ENCODE assay signal across 28 mouse cellular contexts in the genomic region with DNA sequence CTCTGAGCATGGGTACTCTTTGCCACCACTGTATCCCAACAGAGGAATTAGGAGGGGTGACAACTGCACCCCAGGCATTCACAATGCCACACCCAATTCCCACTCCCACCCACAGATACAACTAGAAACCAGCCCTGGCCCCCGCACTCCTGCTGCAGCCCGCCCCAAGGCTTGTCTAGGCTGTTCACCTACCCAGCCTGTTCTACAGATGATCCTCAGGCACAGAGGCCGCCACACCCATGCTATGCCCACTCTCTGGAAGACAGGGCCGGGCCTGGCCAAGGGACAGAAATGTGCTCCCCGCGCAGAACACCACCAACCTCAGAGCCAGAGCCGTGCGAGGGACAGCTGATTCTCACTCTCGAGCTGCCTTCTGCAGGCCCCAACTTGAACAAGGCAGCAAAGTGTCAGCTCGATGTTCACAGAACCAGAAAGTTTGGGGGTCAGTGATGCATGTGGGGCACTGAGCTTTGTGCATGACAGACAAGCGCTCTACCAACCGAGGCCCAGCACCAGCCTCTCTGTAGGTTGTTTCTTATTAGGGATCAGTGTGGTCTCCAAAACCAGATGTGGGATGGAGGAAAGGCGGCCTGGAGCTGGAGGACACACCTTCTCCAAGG. TPM values are rescaled to one million over a fixed set of nuclear protein-coding genes. Genes with fewer than 3 reads are reported as not detected.
DNase-seq lines count a peak whose midpoint lies in the region; ATAC-seq and TF ChIP-seq lines count a peak whose summit lies in the region.
"Had no signal": no experiment of that assay in that cellular context is flagged by ENCODE, and none has a peak within 500 bp of the region (broad histone marks: within the 10 kb centered on the region; RNA-seq: fewer than 3 reads in every experiment).

No protein-coding gene starts in this region.

- H3K4me3 ChIP-seq in E14TG2a.4 (replicated peaks; ENCODE audit: low read length) = peak overlapping the region; percentile 41
- H3K4me3 ChIP-seq in embryonic facial prominence, embryonic 13.5 days = no peak overlapping the region
- H3K4me3 ChIP-seq in limb, embryonic 12.5 days (replicated peaks) = no peak overlapping the region
- no peak overlapping the region for H3K4me3 ChIP-seq in forebrain, embryonic 15.5 days
- no peak overlapping the region for H3K4me3 ChIP-seq in hindbrain, embryonic 13.5 days
- no peak overlapping the region for H3K4me3 ChIP-seq in hindbrain, embryonic 14.5 days (replicated peaks; ENCODE audit: low read length)
- H3K4me3 ChIP-seq: erythroblast, embryonic 14.5 days; forebrain, embryonic 12.5 days; heart, embryonic 10.5 days; heart, embryonic 15.5 days; hindbrain, embryonic 15.5 days; liver, embryonic 13.5 days had no signal

- peak overlapping the region; percentile 48; the same call in 1 of the 2 replicates for H3K27ac ChIP-seq in embryonic facial prominence, embryonic 13.5 days
- peak overlapping the region; percentile 12; the same call in 1 of the 2 replicates for H3K27ac ChIP-seq in limb, embryonic 12.5 days
- H3K27ac ChIP-seq in forebrain, embryonic 15.5 days (replicated peaks) = no peak overlapping the region
- no peak overlapping the region for H3K27ac ChIP-seq in hindbrain, embryonic 13.5 days
- H3K27ac ChIP-seq in hindbrain, embryonic 14.5 days = no peak overlapping the region
- H3K27ac ChIP-seq: forebrain, embryonic 12.5 days; heart, embryonic 10.5 days; heart, embryonic 15.5 days; hindbrain, embryonic 15.5 days; kidney, postnatal 0 days; liver, embryonic 13.5 days; macrophage had no signal

- DNase-seq in retina, postnatal 1 day = peak; percentile 75
- no peak for DNase-seq in hindbrain, embryonic 14.5 days (ENCODE audit: low spot score)
- DNase-seq: adrenal gland, postnatal 14 days; cerebellum, adult 11 months; cerebellum, adult 9-11 months; gastrocnemius, postnatal 14 days; heart, postnatal 4 days; kidney, postnatal 4 days; liver, embryonic 13.5 days; lung, adult 18-20 months; lung, postnatal 10 days; midbrain, embryonic 14.5 days; right cerebral cortex, postnatal 25 days; thymus, adult 2 months; thymus, postnatal 4 days had no signal

- H3K9me3 ChIP-seq in E14TG2a.4 (ENCODE audit: low read length) = no peaks in the 10 kb centered on the region
- H3K9me3 ChIP-seq in embryonic facial prominence, embryonic 13.5 days = no peaks in the 10 kb centered on the region
- H3K9me3 ChIP-seq in limb, embryonic 12.5 days = no peaks in the 10 kb centered on the region
- no peaks in the 10 kb centered on the region for H3K9me3 ChIP-seq in forebrain, embryonic 15.5 days
- H3K9me3 ChIP-seq in hindbrain, embryonic 13.5 days = no peaks in the 10 kb centered on the region
- no peaks in the 10 kb centered on the region for H3K9me3 ChIP-seq in hindbrain, embryonic 14.5 days (ENCODE audit: control insufficient read depth, low read length)
- H3K9me3 ChIP-seq: forebrain, embryonic 12.5 days; heart, embryonic 10.5 days; heart, embryonic 15.5 days; hindbrain, embryonic 15.5 days; liver, embryonic 13.5 days had no signal

- 0 out of 2 replicates have a peak overlapping the region, but pooled peaks have one; percentile 11 for H3K4me2 ChIP-seq in embryonic facial prominence, embryonic 13.5 days
- H3K4me2 ChIP-seq in limb, embryonic 12.5 days = no peak overlapping the region
- no peak overlapping the region for H3K4me2 ChIP-seq in forebrain, embryonic 15.5 days (replicated peaks)
- no peak overlapping the region for H3K4me2 ChIP-seq in hindbrain, embryonic 13.5 days
- H3K4me2 ChIP-seq in hindbrain, embryonic 14.5 days (replicated peaks) = no peak overlapping the region
- H3K4me2 ChIP-seq: forebrain, embryonic 12.5 days; heart, embryonic 15.5 days; hindbrain, embryonic 15.5 days; liver, embryonic 13.5 days had no signal

- H3K36me3 ChIP-seq in E14TG2a.4 (ENCODE audit: insufficient read depth, low read length) = no peaks in the 10 kb centered on the region
- no peaks in the 10 kb centered on the region for H3K36me3 ChIP-seq in embryonic facial prominence, embryonic 13.5 days
- no peaks in the 10 kb centered on the region for H3K36me3 ChIP-seq in limb, embryonic 12.5 days
- no peaks in the 10 kb centered on the region for H3K36me3 ChIP-seq in forebrain, embryonic 15.5 days
- H3K36me3 ChIP-seq in hindbrain, embryonic 13.5 days = no peaks in the 10 kb centered on the region
- no peaks in the 10 kb centered on the region for H3K36me3 ChIP-seq in hindbrain, embryonic 14.5 days (replicated peaks; ENCODE audit: control insufficient read depth, insufficient read depth)
- H3K36me3 ChIP-seq: forebrain, embryonic 12.5 days; heart, embryonic 10.5 days; heart, embryonic 15.5 days; hindbrain, embryonic 15.5 days; liver, embryonic 13.5 days had no signal

- 58% methylated on average over 13 of the region's 13 CpGs for WGBS in embryonic facial prominence, embryonic 13.5 days
- 46% methylated on average over 13 of the region's 13 CpGs for WGBS in limb, embryonic 12.5 days
- WGBS in forebrain, embryonic 15.5 days = 74% methylated on average over 13 of the region's 13 CpGs
- 72% methylated on average over 13 of the region's 13 CpGs for WGBS in hindbrain, embryonic 13.5 days
- WGBS in hindbrain, embryonic 14.5 days = 73% methylated on average over 13 of the region's 13 CpGs

- H3K4me1 ChIP-seq in E14TG2a.4 (replicated peaks; ENCODE audit: low read depth, low read length) = peaks cover 40% of the 10 kb centered on the region
- peaks cover 16% of the 10 kb centered on the region for H3K4me1 ChIP-seq in embryonic facial prominence, embryonic 13.5 days
- peaks cover 21% of the 10 kb centered on the region for H3K4me1 ChIP-seq in limb, embryonic 12.5 days (replicated peaks)
- peaks cover 3% of the 10 kb centered on the region for H3K4me1 ChIP-seq in forebrain, embryonic 15.5 days
- H3K4me1 ChIP-seq in hindbrain, embryonic 13.5 days (replicated peaks) = peaks cover 13% of the 10 kb centered on the region
- H3K4me1 ChIP-seq in hindbrain, embryonic 14.5 days (replicated peaks; ENCODE audit: control insufficient read depth, insufficient read depth, low read length) = peaks cover 5% of the 10 kb centered on the region; the same call in 1 of the 2 replicates

- H3K27me3 ChIP-seq in E14TG2a.4 (ENCODE audit: insufficient read depth, low read length) = peaks cover 41% of the 10 kb centered on the region
- peaks cover 60% of the 10 kb centered on the region for H3K27me3 ChIP-seq in embryonic facial prominence, embryonic 13.5 days
- peaks cover 66% of the 10 kb centered on the region for H3K27me3 ChIP-seq in limb, embryonic 12.5 days
- H3K27me3 ChIP-seq in forebrain, embryonic 15.5 days = peaks cover 42% of the 10 kb centered on the region
- peaks cover 75% of the 10 kb centered on the region for H3K27me3 ChIP-seq in hindbrain, embryonic 13.5 days
- peaks cover 47% of the 10 kb centered on the region for H3K27me3 ChIP-seq in hindbrain, embryonic 14.5 days (ENCODE audit: control insufficient read depth, insufficient read depth, low read length)

- ATAC-seq in embryonic facial prominence, embryonic 13.5 days (ENCODE audit: insufficient number of reproducible peaks, insufficient read depth, low FRiP score, low TSS enrichment, low read depth) = peak; percentile 28; the same call in 1 of the 2 replicates
- no peak for ATAC-seq in limb, embryonic 12.5 days (ENCODE audit: insufficient number of reproducible peaks, insufficient read depth, low FRiP score, low TSS enrichment, low read depth)
- ATAC-seq in forebrain, embryonic 15.5 days (replicated peaks) = no peak
- no peak for ATAC-seq in hindbrain, embryonic 13.5 days (ENCODE audit: low FRiP score)
- ATAC-seq in hindbrain, embryonic 14.5 days (ENCODE audit: low FRiP score) = no peak
- no peak for ATAC-seq in erythroblast, adult 5-6 weeks (replicated peaks; ENCODE audit: low FRiP score, poor library complexity, severe bottlenecking)

- no peak for TF ChIP-seq CTCF in E14TG2a.4 (conservative IDR thresholded peaks at IDR 0.05; ENCODE audit: low read length)

- 0 out of 2 replicates have a peak overlapping the region, but pooled peaks have one; percentile 11 for H3K9ac ChIP-seq in embryonic facial prominence, embryonic 13.5 days
- H3K9ac ChIP-seq in limb, embryonic 12.5 days (replicated peaks) = no peak overlapping the region
- no peak overlapping the region for H3K9ac ChIP-seq in forebrain, embryonic 15.5 days (replicated peaks)
- H3K9ac ChIP-seq in hindbrain, embryonic 13.5 days = no peak overlapping the region
- no peak overlapping the region for H3K9ac ChIP-seq in hindbrain, embryonic 14.5 days
- H3K9ac ChIP-seq: forebrain, embryonic 12.5 days; heart, embryonic 15.5 days; hindbrain, embryonic 15.5 days; liver, embryonic 13.5 days had no signal

RNA-seq across cellular contexts. Expression of gene S1pr5, which starts 3.0 kb away (rescaled TPM):
- polyA plus RNA-seq in embryonic facial prominence, embryonic 13.5 days (2015; fragmentation: Nextera tagmentation; extraction: Ambion mirVana) = 0.21 and 0.58 TPM in 2 replicates
- 0.31 and 0.63 TPM in 2 replicates for polyA plus RNA-seq in limb, embryonic 12.5 days (2016; fragmentation: Nextera tagmentation; extraction: Ambion mirVana)
- 1.6 TPM in 2 replicates for polyA plus RNA-seq in forebrain, embryonic 15.5 days (2015; fragmentation: Nextera tagmentation; extraction: Ambion mirVana)
- polyA plus RNA-seq in hindbrain, embryonic 13.5 days (2015; fragmentation: Nextera tagmentation; extraction: Ambion mirVana) = 2.8 and 3.4 TPM in 2 replicates
- polyA plus RNA-seq in hindbrain, embryonic 14.5 days (2014; fragmentation: Nextera tagmentation; extraction: Ambion mirVana) = 3.9 and 4.1 TPM in 2 replicates
- 1.7 TPM in 1 of 2 replicates, not detected in the other for total RNA-seq in erythroblast, adult 5-6 weeks (2015; ENCODE audit: low replicate concordance)
- total RNA-seq in erythroblast, adult 5-6 weeks (2017; ENCODE audit: low replicate concordance) = 1.1 and 3.2 TPM in 2 replicates
- polyA plus RNA-seq: erythroblast, embryonic 14.5 days; kidney, postnatal 0 days; macrophage had no signal

RNA-seq across cellular contexts. Expression of gene Keap1, which starts 12.1 kb away (rescaled TPM):
- 65.2 and 70.7 TPM in 2 replicates for polyA plus RNA-seq in embryonic facial prominence, embryonic 13.5 days (2015; fragmentation: Nextera tagmentation; extraction: Ambion mirVana)
- polyA plus RNA-seq in limb, embryonic 12.5 days (2016; fragmentation: Nextera tagmentation; extraction: Ambion mirVana) = 64.7 and 65.2 TPM in 2 replicates
- 71.6 and 72.5 TPM in 2 replicates for polyA plus RNA-seq in forebrain, embryonic 15.5 days (2015; fragmentation: Nextera tagmentation; extraction: Ambion mirVana)
- polyA plus RNA-seq in hindbrain, embryonic 13.5 days (2015; fragmentation: Nextera tagmentation; extraction: Ambion mirVana) = 61.8 and 64.7 TPM in 2 replicates
- 39.3 and 43.6 TPM in 2 replicates for polyA plus RNA-seq in hindbrain, embryonic 14.5 days (2014; fragmentation: Nextera tagmentation; extraction: Ambion mirVana)
- 4.6 and 6.9 TPM in 2 replicates for total RNA-seq in erythroblast, adult 5-6 weeks (2015; ENCODE audit: low replicate concordance)
- 6.8 and 8.9 TPM in 2 replicates for total RNA-seq in erythroblast, adult 5-6 weeks (2017; ENCODE audit: low replicate concordance)

RNA-seq across cellular contexts. Expression of gene Atg4d, which starts 13.9 kb away (rescaled TPM):
- polyA plus RNA-seq in embryonic facial prominence, embryonic 13.5 days (2015; fragmentation: Nextera tagmentation; extraction: Ambion mirVana) = 33.3 and 35.4 TPM in 2 replicates
- 29.8 and 34.9 TPM in 2 replicates for polyA plus RNA-seq in limb, embryonic 12.5 days (2016; fragmentation: Nextera tagmentation; extraction: Ambion mirVana)
- polyA plus RNA-seq in forebrain, embryonic 15.5 days (2015; fragmentation: Nextera tagmentation; extraction: Ambion mirVana) = 53.1 and 55.0 TPM in 2 replicates
- 51.1 and 51.8 TPM in 2 replicates for polyA plus RNA-seq in hindbrain, embryonic 13.5 days (2015; fragmentation: Nextera tagmentation; extraction: Ambion mirVana)
- polyA plus RNA-seq in hindbrain, embryonic 14.5 days (2014; fragmentation: Nextera tagmentation; extraction: Ambion mirVana) = 38.1 and 46.9 TPM in 2 replicates
- total RNA-seq in erythroblast, adult 5-6 weeks (2015; ENCODE audit: low replicate concordance) = 11.9 TPM in 2 replicates
- 31.9 and 59.8 TPM in 2 replicates for total RNA-seq in erythroblast, adult 5-6 weeks (2017; ENCODE audit: low replicate concordance)

RNA-seq across cellular contexts. Expression of gene Kri1, which starts 36.5 kb away (rescaled TPM):
- polyA plus RNA-seq in embryonic facial prominence, embryonic 13.5 days (2015; fragmentation: Nextera tagmentation; extraction: Ambion mirVana) = 16.8 and 19.2 TPM in 2 replicates
- polyA plus RNA-seq in limb, embryonic 12.5 days (2016; fragmentation: Nextera tagmentation; extraction: Ambion mirVana) = 18.1 and 22.2 TPM in 2 replicates
- polyA plus RNA-seq in forebrain, embryonic 15.5 days (2015; fragmentation: Nextera tagmentation; extraction: Ambion mirVana) = 18.0 and 18.1 TPM in 2 replicates
- polyA plus RNA-seq in hindbrain, embryonic 13.5 days (2015; fragmentation: Nextera tagmentation; extraction: Ambion mirVana) = 16.3 and 17.1 TPM in 2 replicates
- 11.2 and 15.6 TPM in 2 replicates for polyA plus RNA-seq in hindbrain, embryonic 14.5 days (2014; fragmentation: Nextera tagmentation; extraction: Ambion mirVana)
- 14.0 and 26.7 TPM in 2 replicates for total RNA-seq in erythroblast, adult 5-6 weeks (2015; ENCODE audit: low replicate concordance)
- 16.7 and 22.3 TPM in 2 replicates for total RNA-seq in erythroblast, adult 5-6 weeks (2017; ENCODE audit: low replicate concordance)

RNA-seq across cellular contexts. Expression of gene Cdkn2d, which starts 40.0 kb away (rescaled TPM):
- 52.1 and 56.2 TPM in 2 replicates for polyA plus RNA-seq in embryonic facial prominence, embryonic 13.5 days (2015; fragmentation: Nextera tagmentation; extraction: Ambion mirVana)
- polyA plus RNA-seq in limb, embryonic 12.5 days (2016; fragmentation: Nextera tagmentation; extraction: Ambion mirVana) = 46.1 and 46.9 TPM in 2 replicates
- polyA plus RNA-seq in forebrain, embryonic 15.5 days (2015; fragmentation: Nextera tagmentation; extraction: Ambion mirVana) = 91.3 and 97.9 TPM in 2 replicates
- 89.2 and 90.3 TPM in 2 replicates for polyA plus RNA-seq in hindbrain, embryonic 13.5 days (2015; fragmentation: Nextera tagmentation; extraction: Ambion mirVana)
- polyA plus RNA-seq in hindbrain, embryonic 14.5 days (2014; fragmentation: Nextera tagmentation; extraction: Ambion mirVana) = 107 and 112 TPM in 2 replicates
- total RNA-seq in erythroblast, adult 5-6 weeks (2015; ENCODE audit: low replicate concordance) = 29.4 and 40.1 TPM in 2 replicates
- total RNA-seq in erythroblast, adult 5-6 weeks (2017; ENCODE audit: low replicate concordance) = 15.9 and 25.5 TPM in 2 replicates

Comparison
In these comparisons a context has a peak if more than half of its experiments do, and no peak if none do; other contexts are left out.
1. H3K27ac ChIP-seq: peak in embryonic facial prominence, embryonic 13.5 days (single experiment) and limb, embryonic 12.5 days (single experiment); none in forebrain, embryonic 15.5 days (single experiment), hindbrain, embryonic 13.5 days (single experiment) and hindbrain, embryonic 14.5 days (single experiment).